Mouse (Mus musculus) adrenal gland, postnatal 36 days (tissue): ENCODE measurements around the gene Iscu. TPM values are rescaled to one million over a fixed set of nuclear protein-coding genes. Genes with fewer than 3 reads are reported as not detected.

Experiments
- DNase-seq, 2 experiments: peaks; one replicate each; pipeline ENCODE4 v3.0.0; 2021; ENCODE audit warnings: mixed read lengths in 1 of 2
- total RNA-seq, 2 experiments: library from RNA; stranded (reverse); gene quantifications; 2 replicates each; pipeline ENCODE4 v1.2.3; 2021

The Iscu gene
- total RNA-seq, 2 experiments from 2014 or later: 612 to 984 TPM

DNA sequence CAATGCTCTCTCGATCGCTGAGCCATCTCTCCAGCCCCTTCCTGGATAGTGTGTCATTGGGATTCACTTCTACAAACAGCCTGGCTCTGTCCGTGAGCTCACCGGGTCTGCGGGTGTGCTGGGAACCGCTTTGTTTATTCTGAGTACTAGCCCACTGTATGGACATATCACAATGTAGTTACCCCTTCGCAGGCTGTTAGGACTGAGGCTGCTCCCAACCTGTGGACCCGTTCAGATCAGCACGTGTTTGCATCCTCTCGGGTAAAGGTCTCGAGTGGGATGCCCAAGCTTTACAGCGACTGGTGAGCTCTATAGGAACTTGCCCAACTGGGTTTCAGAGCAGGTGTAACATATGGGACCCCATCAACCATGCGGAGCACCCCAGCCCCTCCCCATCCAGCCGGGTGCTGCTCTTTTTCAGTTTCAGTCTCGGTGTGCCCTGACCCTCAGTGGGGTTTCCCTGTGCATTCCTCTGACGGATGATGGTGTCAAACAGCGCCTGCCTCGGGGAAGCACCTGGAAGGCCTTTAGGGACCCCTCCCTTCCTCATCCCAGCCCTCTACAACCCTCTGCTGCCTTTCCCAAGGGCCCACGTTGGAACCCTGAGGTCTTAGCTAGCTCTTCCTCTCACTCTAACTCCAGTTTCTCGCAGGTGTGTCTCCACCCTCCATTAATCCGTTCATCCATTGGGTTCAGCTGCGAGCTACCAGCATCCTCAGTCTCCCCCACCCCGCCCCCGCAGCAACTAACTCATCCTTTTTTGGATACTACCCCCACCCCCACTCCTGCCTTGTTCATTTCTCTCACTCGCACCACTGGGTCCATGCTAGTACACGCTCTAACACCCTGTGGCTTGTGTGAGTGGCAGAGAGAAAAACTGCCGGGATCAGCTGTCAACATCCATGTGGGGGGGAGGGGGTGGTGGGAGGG is 41.8 kb downstream of the Iscu start:
- DNase-seq: no peak

DNA sequence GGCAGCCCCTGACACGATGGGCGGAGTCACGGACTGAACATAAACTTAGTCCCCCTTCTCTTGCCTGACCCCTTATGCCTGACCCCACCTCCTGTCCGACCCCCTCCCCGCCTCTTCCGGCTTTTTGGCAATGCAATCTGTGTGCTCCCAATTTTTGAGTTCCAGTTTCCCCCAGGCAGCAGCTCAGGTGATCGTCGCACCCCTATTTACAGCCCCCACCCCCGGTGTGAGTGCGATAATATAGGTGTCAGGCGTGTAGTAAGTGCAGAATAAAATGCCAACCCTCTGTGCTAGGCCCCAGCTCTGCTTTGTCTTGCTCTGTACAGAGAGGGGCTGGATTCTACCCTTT is 42.5 kb downstream of the Iscu start:
- DNase-seq: no peak

- peak; percentile 88 to 94 for DNase-seq
These were observed 43.1 kb downstream of the Iscu start for GRCm38 (mm10) chr5:113815638-113816152.

GRCm38 (mm10) chr5:113818572-113818971 is 46.0 kb downstream of the Iscu start:
- DNase-seq: no peak

DNA sequence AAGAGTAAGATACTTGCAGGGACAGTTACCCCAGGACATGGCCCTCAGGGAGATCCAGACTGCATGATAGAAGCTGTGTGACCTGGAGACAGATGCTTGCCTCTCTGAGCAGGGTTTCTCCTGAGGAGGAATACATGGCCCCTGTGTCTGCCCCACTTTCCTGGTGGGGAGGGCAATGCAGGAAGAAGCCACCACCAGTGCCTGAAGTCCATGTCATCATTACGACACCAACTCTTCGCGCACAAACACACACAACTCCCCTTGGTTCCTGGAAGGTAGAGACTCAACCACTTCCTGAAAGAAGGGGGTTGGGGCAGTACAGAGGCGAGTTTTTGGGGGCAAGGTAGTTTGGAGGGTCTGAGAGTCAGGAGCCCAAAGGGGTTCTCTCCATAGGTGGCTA is 51.7 kb downstream of the Iscu start:
- DNase-seq: no peak

DNA sequence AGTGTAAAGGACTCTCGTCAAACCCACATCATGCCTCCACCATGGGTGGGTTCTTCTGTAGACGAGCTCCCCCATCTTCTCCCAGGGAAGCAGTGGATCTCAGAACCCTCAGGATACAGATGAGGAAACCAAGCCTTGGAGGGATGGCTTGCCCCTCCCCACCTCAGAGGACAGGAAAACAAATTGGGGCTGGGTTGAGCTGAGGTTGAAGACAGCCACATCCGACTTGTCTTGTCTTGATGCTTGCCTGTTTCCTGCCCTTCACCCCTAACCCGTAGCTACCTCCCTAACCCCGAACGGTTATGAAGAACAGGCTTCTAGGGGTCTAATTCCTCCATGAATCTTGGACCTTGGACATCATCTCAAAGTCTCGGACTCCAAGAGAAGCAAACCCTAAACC is 53.0 kb downstream of the Iscu start:
- DNase-seq: no peak

DNA sequence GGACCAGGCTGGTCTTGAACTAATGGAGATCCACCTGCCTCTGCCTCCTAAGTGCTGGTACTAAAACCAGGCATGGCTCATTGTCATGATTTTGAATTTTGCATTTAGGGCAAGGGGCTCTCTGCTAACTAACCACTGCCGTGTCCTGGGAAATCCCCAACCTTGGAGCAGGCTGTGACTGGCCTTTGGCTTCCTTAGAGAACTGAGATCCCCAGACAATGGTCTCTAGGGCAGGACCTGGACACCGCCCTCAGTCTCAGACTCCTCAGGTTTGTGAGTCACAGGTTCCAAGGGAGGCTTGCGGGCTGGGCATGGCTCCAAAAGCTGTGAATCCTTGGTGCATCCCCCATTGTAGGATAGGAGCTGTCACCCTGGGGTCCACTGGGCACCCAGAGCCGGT is 54.1 kb downstream of the Iscu start:
- DNase-seq: no peak

Other genes starting within 250 kb of the Iscu start
- 10 to 100 TPM; 15.3 to 24.4 TPM for gene Cmklr1, start 122.3 kb upstream of the Iscu start, total RNA-seq
- not detected for gene 1700069L16Rik, start 48.0 kb upstream of the Iscu start, total RNA-seq
- gene Ficd, start 36.9 kb upstream of the Iscu start, total RNA-seq: 10 to 100 TPM; 12.7 to 15.2 TPM
- gene Sart3, start 238 bp upstream of the Iscu start, total RNA-seq: 10 to 100 TPM; 30.0 to 33.3 TPM
- 10 to 100 TPM in 1 of 2 experiments, 1 to 10 TPM in 1; 9.3 to 14.1 TPM for gene Tmem119, start 27.8 kb downstream of the Iscu start, total RNA-seq
- gene Selplg, start 59.9 kb downstream of the Iscu start, total RNA-seq: 1 to 10 TPM; 2.5 to 4.1 TPM
- gene Coro1c, start 136.0 kb downstream of the Iscu start, total RNA-seq: 10 to 100 TPM; 47.9 to 60.1 TPM
- 10 to 100 TPM; 16.5 to 18.8 TPM for gene Ssh1, start 221.1 kb downstream of the Iscu start, total RNA-seq
- not detected for gene Dao, start 231.0 kb downstream of the Iscu start, total RNA-seq